Mouse (Mus musculus): ENCODE results near the gene Rtn4rl1. TPM values are rescaled to one million over a fixed set of nuclear protein-coding genes. Genes with fewer than 3 reads are reported as not detected.

The Rtn4rl1 gene
- total RNA-seq, 2 experiments from 2014 or later = 104 to 110 TPM

GRCm38 (mm10) chr11:75269213-75269612 is 75.6 kb downstream of the Rtn4rl1 start:
- TF ChIP-seq CTCF (conservative IDR thresholded peaks at IDR 0.05) = no peak
- Histone ChIP-seq H3K27ac (peak overlapping the region; percentile 92; the same call in 1 of the 2 replicates), H3K4me3 (no peak overlapping the region)
- no peak for DNase-seq (ENCODE audit: low spot score in 2 of 2)

GRCm38 (mm10) chr11:75270276-75270984 is 76.8 kb downstream of the Rtn4rl1 start:
- no peak for DNase-seq (ENCODE audit: low spot score in 2 of 2)
- H3K27ac ChIP-seq = peak overlapping the region; percentile 37
- TF ChIP-seq CTCF (conservative IDR thresholded peaks at IDR 0.05) = no peak
- no peak overlapping the region for H3K4me3 ChIP-seq

- TF ChIP-seq CTCF (conservative IDR thresholded peaks at IDR 0.05) = no peak
- H3K27ac ChIP-seq = peak overlapping the region; percentile 37
- H3K4me3 ChIP-seq = no peak overlapping the region
- DNase-seq (ENCODE audit: low spot score in 2 of 2) = peak; percentile 64 to 80
These were observed 77.4 kb downstream of the Rtn4rl1 start for GRCm38 (mm10) chr11:75270985-75271434.

- no peak for TF ChIP-seq CTCF (conservative IDR thresholded peaks at IDR 0.05)
- Histone ChIP-seq H3K4me3 (no peak overlapping the region; the same call in 1 of the 2 replicates), H3K27ac (peak overlapping the region; percentile 69)
- DNase-seq (ENCODE audit: low spot score in 2 of 2) = no peak
These were observed 79.9 kb downstream of the Rtn4rl1 start for GRCm38 (mm10) chr11:75273466-75273865.

- no peak overlapping the region for H3K4me3 ChIP-seq
- no peak for TF ChIP-seq CTCF (conservative IDR thresholded peaks at IDR 0.05)
- peak overlapping the region; percentile 43; the same call in 1 of the 2 replicates for H3K27ac ChIP-seq
- DNase-seq (ENCODE audit: low spot score in 2 of 2) = no peak
These were observed 81.5 kb downstream of the Rtn4rl1 start for GRCm38 (mm10) chr11:75275035-75275434.

GRCm38 (mm10) chr11:75278115-75278514 is 84.5 kb downstream of the Rtn4rl1 start:
- TF ChIP-seq CTCF (conservative IDR thresholded peaks at IDR 0.05) = no peak
- no peak overlapping the region for H3K4me3 ChIP-seq
- DNase-seq (ENCODE audit: low spot score in 2 of 2) = no peak
- H3K27ac ChIP-seq = no peak overlapping the region

GRCm38 (mm10) chr11:75279013-75279341 is 85.4 kb downstream of the Rtn4rl1 start:
- H3K4me3 ChIP-seq = no peak overlapping the region
- H3K27ac ChIP-seq = peak overlapping the region; percentile 59
- DNase-seq (ENCODE audit: low spot score in 2 of 2) = no peak
- TF ChIP-seq CTCF (conservative IDR thresholded peaks at IDR 0.05) = no peak

GRCm38 (mm10) chr11:75279342-75280065 is 85.9 kb downstream of the Rtn4rl1 start:
- DNase-seq (ENCODE audit: low spot score in 2 of 2) = no peak
- Histone ChIP-seq H3K27ac (peak overlapping the region; percentile 59), H3K4me3 (no peak overlapping the region)
- no peak for TF ChIP-seq CTCF (conservative IDR thresholded peaks at IDR 0.05)

GRCm38 (mm10) chr11:75280066-75280410 is 86.5 kb downstream of the Rtn4rl1 start:
- peak overlapping the region; percentile 59; the same call in 1 of the 2 replicates for H3K27ac ChIP-seq
- H3K4me3 ChIP-seq = no peak overlapping the region
- no peak for TF ChIP-seq CTCF (conservative IDR thresholded peaks at IDR 0.05)
- no peak for DNase-seq (ENCODE audit: low spot score in 2 of 2)

GRCm38 (mm10) chr11:75280435-75281001 is 86.9 kb downstream of the Rtn4rl1 start:
- DNase-seq (ENCODE audit: low spot score in 2 of 2) = no peak
- no peak for TF ChIP-seq CTCF (conservative IDR thresholded peaks at IDR 0.05)
- H3K4me3 ChIP-seq = no peak overlapping the region
- peak overlapping the region; percentile 56 for H3K27ac ChIP-seq

GRCm38 (mm10) chr11:75281380-75282256 is 88.0 kb downstream of the Rtn4rl1 start:
- peak overlapping the region; percentile 56 for H3K27ac ChIP-seq
- DNase-seq (ENCODE audit: low spot score in 2 of 2) = no peak
- peak overlapping the region; percentile 20; the same call in 1 of the 2 replicates for H3K4me3 ChIP-seq
- TF ChIP-seq CTCF (conservative IDR thresholded peaks at IDR 0.05) = peak; percentile 20

- H3K27ac ChIP-seq = no peak overlapping the region
- TF ChIP-seq CTCF (conservative IDR thresholded peaks at IDR 0.05) = 0 out of 2 replicates have a peak, but pooled peaks have one; percentile 26
- peak overlapping the region; percentile 27; the same call in 1 of the 2 replicates for H3K4me3 ChIP-seq
- DNase-seq (ENCODE audit: low spot score in 2 of 2) = no peak
These were observed 89.0 kb downstream of the Rtn4rl1 start for GRCm38 (mm10) chr11:75282496-75283120.
